Mouse (Mus musculus) testis, postnatal 14 days (tissue): ENCODE data around the gene Hnf1a.
"Not testable (repeated sequence)": the region's sequence is repeated elsewhere in the genome, so short reads cannot be mapped to it uniquely, and the experiment has no call there.

Source experiments
- DNase-seq: peaks from one replicate; pipeline ENCODE4 v3.0.0; 2021; ENCODE audit warnings: low spot score

The Hnf1a gene

DNA sequence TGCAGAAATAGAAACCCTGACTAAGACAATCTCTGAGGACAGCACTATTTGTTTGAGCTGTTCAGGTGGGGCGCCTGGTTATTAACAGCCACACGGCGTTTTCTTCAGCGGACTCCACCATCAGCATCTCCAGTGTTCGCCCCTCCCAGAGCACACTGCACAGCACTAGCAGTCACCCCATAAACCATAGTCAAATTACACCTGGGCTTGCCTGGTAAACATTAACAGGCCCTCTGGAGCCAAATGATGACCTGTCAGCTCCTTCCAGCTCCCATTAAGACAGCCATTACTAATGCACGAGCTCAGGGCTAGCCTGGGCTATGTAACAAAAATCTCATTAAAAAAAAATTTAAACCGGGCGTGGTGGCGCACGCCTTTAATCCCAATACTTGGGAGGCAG is 25.8 kb downstream of the Hnf1a start:
- no peak for DNase-seq

DNA sequence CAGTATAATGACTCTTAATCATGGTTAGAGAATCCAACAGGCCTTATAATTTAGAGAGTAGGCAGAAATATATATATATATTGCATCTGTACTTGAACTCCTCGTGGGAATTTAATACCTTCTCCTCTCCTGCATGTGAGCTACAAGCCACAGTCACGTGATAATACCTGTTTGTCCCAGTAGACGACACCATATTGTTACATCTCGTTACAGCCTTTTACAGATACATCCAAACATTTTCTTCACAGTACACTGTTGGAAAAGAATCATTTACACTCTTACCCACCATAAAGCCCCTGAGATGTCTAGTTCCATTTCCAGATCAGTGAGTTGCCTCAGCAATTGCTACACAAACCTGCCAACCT is 28.1 kb downstream of the Hnf1a start:
- DNase-seq, result no peak

DNA sequence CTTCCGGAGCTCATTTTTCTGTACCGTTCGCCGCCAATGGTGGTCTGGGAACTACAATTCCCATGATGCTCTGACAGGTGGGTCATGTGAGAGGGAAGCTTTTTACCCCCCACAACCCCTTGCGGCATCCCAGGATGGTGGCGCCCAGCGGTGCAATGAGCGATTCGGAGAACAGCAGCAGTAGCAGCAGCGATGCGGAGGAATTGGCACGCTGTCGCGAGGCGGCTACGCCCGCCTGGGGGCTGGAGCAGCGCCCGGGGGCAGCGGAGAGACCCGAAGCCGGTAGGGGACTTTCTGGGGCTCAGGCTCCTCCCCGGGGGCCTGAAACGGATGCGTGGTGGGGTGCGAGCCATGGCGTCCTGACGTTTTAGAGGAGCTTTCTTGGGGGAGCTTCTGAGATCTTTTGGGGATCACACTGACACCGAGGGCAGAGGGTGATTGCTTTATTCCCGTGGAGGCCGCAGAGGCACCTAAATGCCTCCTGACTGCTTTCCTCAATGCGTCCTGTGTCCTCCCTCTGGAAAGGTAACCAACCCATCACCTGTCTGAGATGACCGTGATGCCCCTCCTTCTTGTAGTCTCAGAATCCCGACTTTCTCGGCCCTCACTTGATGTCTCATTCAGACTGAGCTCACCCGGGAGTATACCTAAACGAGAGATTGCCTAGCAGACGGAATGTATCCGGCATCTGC is 28.7 kb downstream of the Hnf1a start, which contains the start of gene 2210016L21Rik:
Gene 2210016L21Rik (plus strand): TSS at position 85 of the 692 bp plus-strand sequence.
- DNase-seq, result peak; percentile 89

DNA sequence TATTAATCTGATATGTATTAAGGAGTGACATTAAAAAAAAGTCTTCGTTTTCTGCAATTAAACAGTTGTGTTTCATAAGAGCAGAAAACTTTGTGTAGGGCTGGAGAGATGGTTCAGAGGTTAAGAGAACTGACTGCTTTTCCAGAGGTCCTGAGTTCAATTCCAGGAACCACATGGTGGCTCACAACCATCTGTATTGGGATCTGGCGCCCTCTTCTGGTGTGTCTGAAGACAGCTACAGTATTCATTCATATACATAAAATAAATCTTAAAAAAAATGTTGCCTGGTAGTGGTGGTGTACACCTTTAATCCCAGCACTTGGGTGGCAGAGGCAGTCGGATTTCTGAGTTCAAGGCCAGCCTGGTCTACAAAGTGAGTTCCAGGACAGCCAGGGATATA is 29.8 kb downstream of the Hnf1a start:
- DNase-seq, result not testable (repeated sequence)

DNA sequence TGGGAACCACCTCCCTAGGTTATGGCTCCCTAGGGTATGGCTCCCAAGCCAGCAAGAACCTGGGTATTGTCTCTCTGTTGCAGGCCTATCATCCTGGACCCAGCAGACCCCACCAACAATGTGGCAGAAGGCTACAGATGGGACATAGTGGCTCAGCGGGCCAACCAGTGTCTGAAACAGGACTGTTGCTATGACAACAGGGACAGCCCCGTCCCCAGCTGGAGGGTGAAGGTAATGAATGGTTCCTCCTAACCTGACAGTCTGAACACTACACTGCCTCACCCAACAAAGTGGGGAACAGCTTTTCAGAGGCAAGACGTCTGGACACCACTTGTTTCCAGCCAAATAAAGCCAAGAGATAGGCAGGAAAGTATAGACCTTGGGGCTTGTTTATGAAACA is 35.1 kb downstream of the Hnf1a start:
- DNase-seq, result no peak

DNA sequence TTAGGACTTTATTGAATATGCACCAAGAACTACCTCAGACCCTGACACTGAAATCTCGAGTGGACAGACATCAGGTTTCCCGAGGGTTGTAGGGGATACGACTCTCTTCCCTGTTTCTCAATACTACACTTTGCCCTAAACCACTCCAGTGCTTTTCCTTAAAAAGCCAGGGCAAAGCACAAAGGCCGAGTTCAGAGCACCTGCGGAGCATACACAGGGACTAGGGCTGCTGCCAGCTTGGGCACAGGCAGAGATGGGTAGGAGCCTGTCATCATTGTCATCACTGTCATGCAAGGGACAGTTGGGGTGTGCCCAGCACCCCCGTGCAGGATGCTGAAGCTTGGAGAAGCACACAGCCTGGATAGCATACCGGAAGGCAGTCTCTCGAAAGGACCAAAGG is 37.7 kb downstream of the Hnf1a start:
- DNase-seq, result no peak

DNA sequence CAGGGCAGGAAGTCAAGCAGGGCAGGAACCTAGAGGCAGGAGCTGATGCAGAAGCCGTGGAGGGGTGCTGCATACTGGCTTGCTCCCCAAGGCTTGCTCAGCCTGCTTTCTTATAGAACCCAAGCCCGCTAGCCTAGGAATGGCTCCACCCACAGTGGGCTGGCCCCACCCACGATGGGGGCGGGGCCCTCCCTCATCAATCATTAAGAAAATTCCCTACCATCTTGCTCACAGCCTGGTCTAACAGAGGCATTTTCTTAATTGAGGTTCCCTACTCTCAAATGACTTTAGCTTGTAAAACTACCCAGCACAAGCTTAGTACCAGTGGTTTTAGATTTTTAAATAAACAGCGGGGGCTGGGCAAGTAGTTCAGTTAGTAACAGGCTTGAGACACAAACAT is 39.3 kb downstream of the Hnf1a start:
- DNase-seq, result no peak

DNA sequence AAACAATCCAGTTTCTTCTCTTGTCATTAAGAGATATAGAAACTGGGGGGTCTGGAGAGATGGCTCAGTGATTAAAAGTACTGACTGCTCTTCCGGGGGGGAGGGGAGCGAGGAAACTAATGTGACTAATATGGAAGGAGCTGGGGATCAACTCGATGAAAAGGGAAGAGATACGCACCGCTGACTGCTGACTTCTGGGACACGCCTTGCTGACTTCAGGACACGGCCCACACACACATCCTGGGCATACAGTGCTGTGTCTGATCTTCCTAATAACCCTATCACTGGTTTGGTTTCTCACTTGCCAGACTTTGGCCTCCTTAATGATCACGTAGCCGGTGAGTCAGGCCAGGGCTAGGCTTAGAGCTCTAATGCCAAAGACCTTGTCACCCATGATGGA is 44.1 kb downstream of the Hnf1a start:
- DNase-seq, result no peak

DNA sequence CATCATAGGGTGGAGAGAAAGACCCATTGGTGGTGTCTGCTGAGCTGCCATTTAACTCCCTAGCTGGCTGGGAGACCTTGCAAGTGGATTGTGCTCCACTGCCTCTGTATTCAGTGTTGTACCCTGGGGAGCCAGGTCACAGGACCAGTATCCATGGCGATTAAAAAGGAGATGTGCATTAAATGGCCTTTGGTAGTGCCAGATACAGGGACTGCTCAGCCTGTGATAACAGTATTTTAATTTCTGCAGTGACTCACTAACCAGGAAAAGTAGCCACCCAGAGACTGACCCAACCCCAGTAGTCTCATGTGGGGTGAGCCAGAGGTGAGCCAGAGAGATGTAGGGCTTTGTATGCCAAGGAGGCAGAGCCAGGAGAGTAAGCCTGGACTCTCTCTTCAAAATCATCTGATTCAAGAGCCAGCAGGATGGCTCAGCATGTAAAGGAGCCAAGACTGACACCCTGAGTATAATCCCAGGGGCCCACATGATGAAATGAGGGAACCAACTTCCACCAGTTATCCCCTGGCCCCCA is 44.7 kb downstream of the Hnf1a start:
- no peak for DNase-seq

DNA sequence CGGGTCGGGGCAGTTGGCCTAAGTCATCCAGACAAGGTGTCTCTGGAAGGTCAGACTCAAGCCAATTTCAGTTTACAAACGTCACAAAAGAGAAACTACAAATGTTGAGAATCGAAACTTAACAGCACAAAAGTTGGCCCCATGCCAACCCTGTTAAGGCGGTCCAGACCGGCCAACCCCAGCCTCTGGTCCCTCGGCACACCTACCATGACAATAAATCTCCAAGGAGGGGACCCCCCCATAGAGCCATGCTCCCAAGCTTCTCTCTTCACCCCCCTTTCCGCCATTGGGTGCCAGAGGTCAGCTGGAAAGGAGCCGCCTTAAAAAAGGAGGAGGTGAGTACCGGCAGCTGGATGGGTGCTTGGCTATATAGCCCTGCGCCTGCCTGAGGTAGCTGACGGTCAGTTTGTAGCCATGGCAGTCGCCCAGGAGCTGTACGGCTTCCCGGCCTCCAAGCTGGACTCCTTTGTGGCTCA is 47.9 kb downstream of the Hnf1a start, which contains the start of gene Oasl1:
Gene Oasl1 (plus strand): TSS at position 243 of the 476 bp plus-strand sequence.
- peak; percentile 31 for DNase-seq

DNA sequence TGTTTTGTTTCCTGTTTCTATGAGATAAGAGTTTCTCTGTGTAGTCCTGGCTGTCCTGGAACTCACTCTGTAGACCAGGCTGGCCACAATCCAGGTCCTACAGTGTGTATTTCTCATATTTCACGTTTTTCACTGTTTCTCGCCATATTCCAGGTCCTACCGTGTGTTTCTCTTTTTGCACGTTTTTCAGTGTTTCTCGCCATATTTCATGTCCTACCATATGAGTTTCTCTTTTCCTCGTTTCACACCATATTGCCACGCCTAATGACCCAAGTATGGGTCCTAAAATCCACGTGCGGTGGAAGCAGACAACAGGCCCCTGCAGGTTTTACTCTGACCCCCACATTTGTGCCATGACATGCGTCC is 48.5 kb downstream of the Hnf1a start:
- no peak for DNase-seq

DNA sequence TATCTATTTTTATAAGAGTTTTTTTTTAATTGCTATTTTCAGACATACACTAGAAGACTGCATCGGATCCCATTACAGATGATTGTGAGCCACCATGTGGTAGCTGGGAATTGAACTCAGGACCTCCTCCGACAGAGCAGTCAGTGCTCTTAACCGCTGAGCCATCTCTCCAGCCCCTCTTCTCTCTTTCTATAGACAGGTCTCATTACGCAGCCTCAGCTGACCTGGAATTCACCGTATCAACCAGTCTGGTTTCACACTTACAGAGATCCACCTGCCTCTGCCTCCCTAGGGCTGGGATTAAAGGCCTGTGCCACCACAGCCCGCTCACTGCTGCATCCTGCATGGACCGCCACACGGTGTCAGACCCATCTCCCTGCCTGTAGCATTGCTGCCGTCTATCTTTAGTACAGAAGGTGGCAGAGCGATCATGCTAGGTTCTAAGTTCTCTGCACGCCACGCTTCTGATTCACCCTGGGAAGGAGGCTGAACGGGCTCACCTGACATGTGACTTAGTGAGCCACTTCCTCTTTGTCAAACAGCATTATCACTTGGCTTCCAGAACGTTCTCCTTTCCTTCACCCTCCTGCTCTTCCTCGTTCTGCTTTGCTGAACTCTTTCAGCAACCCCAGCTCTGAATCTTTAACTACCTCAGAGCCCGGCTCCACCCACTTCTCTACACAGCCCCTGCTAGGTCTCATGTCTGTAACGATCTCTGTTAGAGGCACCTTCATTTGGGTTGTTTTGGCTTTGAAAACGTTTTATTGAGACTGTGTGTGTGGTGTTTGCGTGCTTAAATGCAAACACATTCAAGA is 49.1 kb downstream of the Hnf1a start:
- no peak for DNase-seq

DNA sequence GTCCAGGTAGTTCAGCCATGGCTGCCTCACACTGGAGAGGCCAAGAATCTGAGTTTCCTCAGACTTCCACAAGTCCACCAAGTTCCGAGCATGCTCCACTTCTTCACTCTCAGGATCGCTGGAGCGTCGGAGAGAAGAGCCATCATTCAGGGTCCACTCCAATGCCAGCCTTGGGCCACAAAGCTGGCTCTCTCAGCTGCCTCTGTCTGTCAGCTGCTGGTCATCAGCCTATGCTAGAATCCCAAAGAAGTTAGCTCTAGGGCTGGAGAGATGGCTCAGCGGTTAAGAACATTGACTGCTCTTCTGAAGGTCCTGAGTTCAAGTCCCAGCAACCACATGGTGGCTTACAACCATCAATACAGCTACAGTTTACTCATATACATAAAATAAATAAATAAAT is 53.5 kb downstream of the Hnf1a start:
- not testable (repeated sequence) for DNase-seq

DNA sequence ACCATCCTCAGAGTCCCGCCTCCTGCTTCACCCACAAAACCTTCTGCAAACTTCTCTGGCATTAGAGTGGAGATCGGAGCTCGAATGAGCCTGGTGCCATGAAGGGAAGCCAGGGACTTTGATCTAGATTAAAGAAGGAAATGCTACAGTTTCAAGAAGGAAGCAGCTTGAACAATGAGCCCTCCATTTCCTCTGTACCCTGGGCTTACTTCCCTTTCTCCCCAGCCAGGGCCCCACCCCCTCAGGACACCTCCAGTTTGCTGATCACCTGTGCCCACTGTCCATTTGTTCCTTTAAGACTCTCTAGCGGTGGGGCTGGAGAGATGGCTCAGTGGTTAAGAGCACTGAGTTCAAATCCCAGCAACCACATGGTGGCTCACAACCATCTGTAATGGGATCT is 54.1 kb downstream of the Hnf1a start:
- no peak for DNase-seq

DNA sequence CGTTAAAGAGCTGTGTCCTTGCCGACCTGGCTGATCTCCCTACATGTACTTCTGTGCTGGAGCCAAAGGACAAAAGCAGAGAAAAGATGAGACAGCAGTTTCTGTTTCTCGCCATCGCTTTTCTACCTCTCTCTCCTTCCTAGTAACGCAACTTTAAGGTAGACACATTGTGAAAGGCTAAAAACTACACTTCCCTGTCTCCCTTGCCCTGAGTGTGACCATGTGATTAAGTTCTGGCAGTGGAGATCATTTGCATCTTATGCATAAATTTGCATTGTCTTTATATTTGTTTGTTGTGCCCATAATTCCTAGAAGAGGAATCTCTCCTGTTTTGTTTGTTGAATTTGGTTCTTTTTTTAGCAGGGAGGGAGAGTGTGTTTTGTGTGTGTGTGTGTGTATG is 55.0 kb downstream of the Hnf1a start:
- DNase-seq, result no peak

DNA sequence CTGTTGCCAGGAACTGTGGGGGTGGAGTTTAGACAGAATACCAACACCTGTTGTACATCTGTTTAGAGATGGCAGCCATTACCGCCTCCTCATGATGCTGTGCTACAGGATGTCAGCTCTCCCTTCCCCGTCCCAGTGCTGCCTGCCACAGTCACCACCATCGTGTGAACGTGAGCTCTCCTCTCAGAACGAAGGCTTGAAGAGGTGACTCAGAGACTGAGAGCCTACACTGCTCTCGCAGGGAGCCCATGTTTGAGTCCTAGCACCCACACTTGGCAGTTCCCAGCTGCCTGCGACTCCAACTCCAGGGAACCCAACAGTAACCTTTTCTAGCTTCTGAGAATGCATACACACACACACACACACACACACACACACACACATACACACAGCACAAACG is 56.0 kb downstream of the Hnf1a start:
- no peak for DNase-seq

DNA sequence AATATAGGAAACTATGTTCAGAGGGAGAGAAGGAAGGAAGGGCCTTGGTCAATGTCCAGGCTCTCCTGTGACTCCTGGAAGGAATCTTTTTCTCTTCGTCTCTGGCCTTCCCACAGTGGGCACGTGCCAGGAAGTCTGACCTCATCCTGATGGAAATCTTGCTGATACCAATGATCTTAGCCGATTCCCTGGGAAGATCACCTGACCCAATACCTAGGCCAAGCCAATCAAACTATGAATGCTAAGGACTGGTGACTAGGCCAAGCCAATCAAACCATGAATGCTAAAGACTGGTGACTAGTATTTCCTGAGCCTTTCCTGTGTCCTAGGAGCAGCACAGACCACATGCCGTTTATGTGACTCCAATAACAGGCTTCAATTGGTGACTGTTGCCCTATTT is 57.2 kb downstream of the Hnf1a start:
- DNase-seq, result no peak

DNA sequence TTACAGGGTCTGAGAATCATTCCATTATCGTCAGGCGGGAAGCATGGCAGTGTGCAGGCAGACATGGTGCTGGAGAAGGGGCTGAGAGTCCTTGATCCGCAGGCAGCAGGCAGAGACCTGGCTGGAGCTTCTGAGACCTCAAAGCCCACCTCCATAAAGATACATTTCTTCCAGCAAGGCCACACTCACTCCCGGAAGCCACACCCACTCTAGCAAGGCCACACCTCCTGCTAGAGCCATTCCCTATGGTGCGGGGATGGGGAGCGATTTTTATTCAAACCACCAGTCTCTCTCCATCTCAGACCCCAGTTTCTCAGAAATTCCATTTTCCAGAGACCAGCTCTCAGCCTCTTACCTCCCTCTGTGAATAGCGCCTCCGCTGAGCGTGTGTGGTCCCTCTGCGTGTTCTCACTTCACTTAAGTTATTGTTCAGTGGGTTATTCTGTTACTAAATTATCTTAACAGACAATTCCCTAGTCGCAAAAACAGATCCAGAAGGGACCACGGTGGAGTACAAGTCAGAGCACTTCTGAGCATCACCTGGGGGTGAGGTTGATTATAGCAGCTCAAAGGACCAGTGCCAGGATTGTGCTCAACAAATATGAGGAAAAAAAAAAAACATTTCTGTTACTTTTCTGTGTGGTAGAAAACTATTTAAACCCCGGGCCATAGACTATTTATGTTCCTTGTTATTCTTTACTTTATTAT is 62.1 kb downstream of the Hnf1a start:
- DNase-seq, result no peak

DNA sequence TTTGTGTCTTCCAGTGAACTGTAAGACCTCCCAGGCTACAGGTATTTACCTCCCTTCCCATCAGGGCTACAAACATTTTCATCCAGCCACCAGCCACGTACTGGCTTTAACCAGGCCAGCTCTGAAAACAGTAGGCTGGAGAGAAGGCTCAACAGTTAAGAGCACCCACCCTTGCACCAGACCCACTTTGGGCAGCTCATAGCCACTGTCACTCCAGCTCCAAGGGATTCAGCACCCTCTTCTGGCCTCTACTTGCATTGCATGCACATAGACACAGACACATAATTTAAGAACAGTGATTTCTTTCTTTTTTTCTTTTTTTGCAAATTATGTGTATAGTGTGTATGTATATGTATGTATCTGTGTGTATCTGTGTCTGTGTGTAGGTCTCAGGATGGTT is 68.5 kb downstream of the Hnf1a start:
- DNase-seq, result no peak
